Mouse (Mus musculus): ENCODE results near the gene Rnf186.

Rnf186 gene

GRCm38 (mm10) chr4:138966866-138967265, at the start of gene Rnf186:
TSS of gene Rnf186 (plus strand) at chr4:138967112.
- no peak for ATAC-seq (ENCODE audit: low TSS enrichment)

- no peak for ATAC-seq (ENCODE audit: low TSS enrichment)
These were observed 49.6 kb upstream of the Rnf186 start for GRCm38 (mm10) chr4:138917282-138917681.

- no peak for ATAC-seq (ENCODE audit: low TSS enrichment)
These were observed 45.4 kb upstream of the Rnf186 start for GRCm38 (mm10) chr4:138921254-138922130.

- peak; percentile 85 for ATAC-seq (ENCODE audit: low TSS enrichment)
These were observed 44.8 kb upstream of the Rnf186 start for GRCm38 (mm10) chr4:138922131-138922459.

- no peak for ATAC-seq (ENCODE audit: low TSS enrichment)
These were observed 41.4 kb upstream of the Rnf186 start for GRCm38 (mm10) chr4:138925561-138925960.

GRCm38 (mm10) chr4:138933862-138934261, 33.0 kb upstream of the Rnf186 start:
- ATAC-seq (ENCODE audit: low TSS enrichment): no peak

GRCm38 (mm10) chr4:138934456-138935145, 32.3 kb upstream of the Rnf186 start:
- no peak for ATAC-seq (ENCODE audit: low TSS enrichment)

GRCm38 (mm10) chr4:138938495-138939269, 28.2 kb upstream of the Rnf186 start:
- ATAC-seq (ENCODE audit: low TSS enrichment): no peak

- ATAC-seq (ENCODE audit: low TSS enrichment): no peak
These were observed 27.4 kb upstream of the Rnf186 start for GRCm38 (mm10) chr4:138939481-138939880.

- ATAC-seq (ENCODE audit: low TSS enrichment): no peak
These were observed 25.5 kb upstream of the Rnf186 start for GRCm38 (mm10) chr4:138941401-138941800.

GRCm38 (mm10) chr4:138941966-138942365, 24.9 kb upstream of the Rnf186 start:
- no peak for ATAC-seq (ENCODE audit: low TSS enrichment)

GRCm38 (mm10) chr4:138943730-138944129, 23.2 kb upstream of the Rnf186 start:
- peak; percentile 64; the same call in 1 of the 2 replicates for ATAC-seq (ENCODE audit: low TSS enrichment)

GRCm38 (mm10) chr4:138948257-138948656, 18.7 kb upstream of the Rnf186 start:
- no peak for ATAC-seq (ENCODE audit: low TSS enrichment)

- ATAC-seq (ENCODE audit: low TSS enrichment): no peak
These were observed 8.3 kb upstream of the Rnf186 start for GRCm38 (mm10) chr4:138958612-138959011.

- ATAC-seq (ENCODE audit: low TSS enrichment): peak; percentile 65; the same call in 1 of the 2 replicates
These were observed 7.8 kb upstream of the Rnf186 start for GRCm38 (mm10) chr4:138959120-138959519.

GRCm38 (mm10) chr4:138959926-138960325, 7.0 kb upstream of the Rnf186 start:
- peak; percentile 81; the same call in 1 of the 2 replicates for ATAC-seq (ENCODE audit: low TSS enrichment)

GRCm38 (mm10) chr4:138962719-138963118, 4.2 kb upstream of the Rnf186 start:
- ATAC-seq (ENCODE audit: low TSS enrichment): no peak

- ATAC-seq (ENCODE audit: low TSS enrichment): no peak
These were observed 1.0 kb upstream of the Rnf186 start for GRCm38 (mm10) chr4:138965871-138966270.

GRCm38 (mm10) chr4:138967485-138967884, 573 bp downstream of the Rnf186 start:
- ATAC-seq (ENCODE audit: low TSS enrichment): no peak

- no peak for ATAC-seq (ENCODE audit: low TSS enrichment)
These were observed 2.1 kb downstream of the Rnf186 start for GRCm38 (mm10) chr4:138968772-138969556.

- ATAC-seq (ENCODE audit: low TSS enrichment): no peak
These were observed 2.8 kb downstream of the Rnf186 start for GRCm38 (mm10) chr4:138969736-138970135.
